Mouse (Mus musculus) MEL (cell line): ENCODE measurements around the gene Lpo. TPM values are rescaled to one million over a fixed set of nuclear protein-coding genes. Genes with fewer than 3 reads are reported as not detected.

ENCODE experiments used
- DNase-seq: peaks from one replicate; pipeline ENCODE4 v3.0.0; 2011; ENCODE audit warnings: low read depth, low spot score
- H3K27ac ChIP-seq: 2 replicates; pipeline ENCODE4 v1.5.1; 2012; ENCODE audit warnings: low read depth, mild to moderate bottlenecking, control low read depth, low read length, moderate library complexity; ENCODE audit not compliant: control insufficient read depth
- H3K27me3 ChIP-seq, 2 experiments: fragments of 150-350 bp in 1 of 2; sonication (generic) in 1 of 2; 2 replicates each; pipeline ENCODE4 v1.6.1; 2012; ENCODE audit warnings: low read length in 2 of 2, mild to moderate bottlenecking in 2 of 2, improper control_type of control experiment in 1 of 2, moderate library complexity in 1 of 2; ENCODE audit not compliant: insufficient read depth in 2 of 2, control insufficient read depth in 1 of 2
- H3K36me3 ChIP-seq, 2 experiments: 2 replicates each; pipeline ENCODE4 v1.6.1; 2012 to 2014; ENCODE audit warnings: low read length in 2 of 2, improper control_type of control experiment in 1 of 2, inconsistent platforms in 1 of 2, mild to moderate bottlenecking in 1 of 2; ENCODE audit not compliant: insufficient read depth in 2 of 2, control insufficient read depth in 1 of 2
- H3K4me1 ChIP-seq, 2 experiments: fragments of 150-350 bp in 1 of 2; sonication (generic) in 1 of 2; 2 replicates each; pipeline ENCODE4 v1.6.1; 2012; ENCODE audit warnings: low read length in 2 of 2, improper control_type of control experiment in 1 of 2, mild to moderate bottlenecking in 1 of 2; ENCODE audit not compliant: insufficient read depth in 2 of 2, control insufficient read depth in 1 of 2
- H3K4me3 ChIP-seq, 2 experiments: fragments of 150-350 bp in 1 of 2; sonication (generic) in 1 of 2; 2 replicates each; pipeline ENCODE4 v1.5.1; 2012; ENCODE audit warnings: low read depth in 2 of 2, low read length in 2 of 2, mild to moderate bottlenecking in 2 of 2, moderate library complexity in 2 of 2, control low read depth in 1 of 2, improper control_type of control experiment in 1 of 2; ENCODE audit not compliant: control insufficient read depth in 1 of 2, insufficient read depth in 1 of 2
- H3K79me2 ChIP-seq: 2 replicates; pipeline ENCODE4 v1.6.1; 2012; ENCODE audit warnings: mild to moderate bottlenecking, low read length, moderate library complexity; ENCODE audit not compliant: control insufficient read depth, poor library complexity, insufficient read depth
- H3K9ac ChIP-seq: 2 replicates; pipeline ENCODE4 v1.6.1; 2012; ENCODE audit warnings: low read depth, mild to moderate bottlenecking, control low read depth, low read length, moderate library complexity; ENCODE audit not compliant: control insufficient read depth, poor library complexity, severe bottlenecking
- H3K9me3 ChIP-seq: fragments of 150-350 bp; sonication (generic); replicated peaks from 2 replicates; pipeline ENCODE4 v1.6.1; 2012; ENCODE audit warnings: mild to moderate bottlenecking, low read length, improper control_type of control experiment, moderate library complexity; ENCODE audit not compliant: insufficient read depth
- CHD1 ChIP-seq: IDR thresholded peaks from 2 replicates; pipeline ENCODE4 v1.6.1; 2012; ENCODE audit warnings: low read depth, mild to moderate bottlenecking, inconsistent platforms, low read length, improper control_type of control experiment
- CHD2 ChIP-seq: IDR thresholded peaks from 2 replicates; pipeline ENCODE4 v1.6.1; 2011; ENCODE audit warnings: low read length, improper control_type of control experiment
- CTCF ChIP-seq, 3 experiments: IDR thresholded peaks in 2 of 3; conservative IDR thresholded peaks in 1 of 3; 2 replicates each; pipeline ENCODE4 v1.5.1; 2011 to 2012; ENCODE audit warnings: low read length in 3 of 3, low read depth in 2 of 3, mild to moderate bottlenecking in 2 of 3, improper control_type of control experiment in 1 of 3, inconsistent platforms in 1 of 3, mixed read lengths in 1 of 3, moderate library complexity in 1 of 3; ENCODE audit not compliant: control insufficient read depth in 1 of 3, insufficient read depth in 1 of 3, poor library complexity in 1 of 3, severe bottlenecking in 1 of 3
- E2F4 ChIP-seq: IDR thresholded peaks from 2 replicates; pipeline ENCODE4 v1.6.1; 2011; ENCODE audit warnings: low read depth, low read length, improper control_type of control experiment, borderline replicate concordance
- ELF1 ChIP-seq: IDR thresholded peaks from 2 replicates; pipeline ENCODE4 v1.6.1; 2014; ENCODE audit warnings: low read depth, mild to moderate bottlenecking, inconsistent platforms, low read length, improper control_type of control experiment, moderate library complexity
- EP300 ChIP-seq, 2 experiments: IDR thresholded peaks; 2 replicates each; pipeline ENCODE4 v1.6.1; 2011; ENCODE audit warnings: improper control_type of control experiment in 2 of 2, low read length in 2 of 2, low read depth in 1 of 2, mild to moderate bottlenecking in 1 of 2
- GABPA ChIP-seq: IDR thresholded peaks from 2 replicates; pipeline ENCODE4 v1.6.1; 2012; ENCODE audit warnings: low read depth, mild to moderate bottlenecking, inconsistent platforms, low read length, improper control_type of control experiment, moderate library complexity
- JUND ChIP-seq: IDR thresholded peaks from 2 replicates; pipeline ENCODE4 v1.6.1; 2011; ENCODE audit warnings: low read depth, mild to moderate bottlenecking, improper control_type of control experiment, low read length
- KAT2A ChIP-seq: conservative IDR thresholded peaks from 2 replicates; pipeline ENCODE4 v1.6.1; 2012; ENCODE audit warnings: low read depth, low read length, improper control_type of control experiment, inconsistent platforms
- MAFK ChIP-seq: IDR thresholded peaks from 2 replicates; pipeline ENCODE4 v1.6.1; 2011; ENCODE audit warnings: low read depth, mild to moderate bottlenecking, low read length, improper control_type of control experiment, borderline replicate concordance
- MYB ChIP-seq: IDR thresholded peaks from 2 replicates; pipeline ENCODE4 v1.6.1; 2011; ENCODE audit warnings: mild to moderate bottlenecking, low read depth, low read length, improper control_type of control experiment
- NELFE ChIP-seq: IDR thresholded peaks from 2 replicates; pipeline ENCODE4 v1.6.1; 2011; ENCODE audit warnings: low read depth, low read length, improper control_type of control experiment
- POLR2AphosphoS2 ChIP-seq: IDR thresholded peaks from 2 replicates; pipeline ENCODE4 v1.6.1; 2011; ENCODE audit warnings: low read length, improper control_type of control experiment
- POLR2AphosphoS5 ChIP-seq: IDR thresholded peaks from 2 replicates; pipeline ENCODE4 v1.6.1; 2012; ENCODE audit warnings: low read depth, borderline replicate concordance, mild to moderate bottlenecking, inconsistent platforms, low read length, moderate library complexity, mixed read lengths
- RAD21 ChIP-seq: IDR thresholded peaks from 2 replicates; pipeline ENCODE4 v1.6.1; 2011; ENCODE audit warnings: mild to moderate bottlenecking, low read depth, low read length, improper control_type of control experiment
- RCOR1 ChIP-seq: IDR thresholded peaks from 2 replicates; pipeline ENCODE4 v1.6.1; 2012; ENCODE audit warnings: low read depth, mild to moderate bottlenecking, inconsistent platforms, low read length, improper control_type of control experiment
- SIN3A ChIP-seq: IDR thresholded peaks from 2 replicates; pipeline ENCODE4 v1.6.1; 2012; ENCODE audit warnings: low read length, improper control_type of control experiment, inconsistent platforms
- SMC3 ChIP-seq: IDR thresholded peaks from 2 replicates; pipeline ENCODE4 v1.6.1; 2011; ENCODE audit warnings: low read depth, low read length, improper control_type of control experiment
- TAL1 ChIP-seq: IDR thresholded peaks from 2 replicates; pipeline ENCODE4 v1.6.1; 2012; ENCODE audit warnings: mild to moderate bottlenecking, inconsistent platforms, low read length, moderate library complexity, mixed read lengths
- TCF12 ChIP-seq: IDR thresholded peaks from 2 replicates; pipeline ENCODE4 v1.6.1; 2014; ENCODE audit warnings: low read depth, mild to moderate bottlenecking, inconsistent platforms, low read length, improper control_type of control experiment, moderate library complexity
- UBTF ChIP-seq: IDR thresholded peaks from 2 replicates; pipeline ENCODE4 v1.6.1; 2012; ENCODE audit warnings: low read depth, mild to moderate bottlenecking, inconsistent platforms, low read length, improper control_type of control experiment, moderate library complexity, borderline replicate concordance; ENCODE audit not compliant: insufficient read depth
- USF1 ChIP-seq: IDR thresholded peaks from 2 replicates; pipeline ENCODE4 v1.6.1; 2014; ENCODE audit warnings: low read depth, mild to moderate bottlenecking, inconsistent platforms, low read length, improper control_type of control experiment, moderate library complexity
- ZKSCAN1 ChIP-seq: IDR thresholded peaks from 2 replicates; pipeline ENCODE4 v1.6.1; 2012; ENCODE audit warnings: low read depth, mild to moderate bottlenecking, inconsistent platforms, low read length, improper control_type of control experiment, moderate library complexity
- ZMIZ1 ChIP-seq: IDR thresholded peaks from 2 replicates; pipeline ENCODE4 v1.6.1; 2012; ENCODE audit warnings: low read depth, mild to moderate bottlenecking, inconsistent platforms, low read length, improper control_type of control experiment, moderate library complexity
- ZNF384 ChIP-seq: IDR thresholded peaks from 2 replicates; pipeline ENCODE4 v1.6.1; 2012; ENCODE audit warnings: low read depth, mild to moderate bottlenecking, inconsistent platforms, low read length, improper control_type of control experiment
- polyA plus RNA-seq, 2 experiments: library from polyadenylated mRNA; stranded (reverse) in 1 of 2; unstranded in 1 of 2; fragments of >175 nt in 1 of 2; fragments of >200 nt in 1 of 2; gene quantifications; 2 replicates each; pipeline versions ENCODE4 v1.2.1 to v1.2.4; 2012; ENCODE audit warnings: low replicate concordance in 2 of 2, low read depth in 1 of 2; ENCODE audit not compliant: insufficient read length in 2 of 2, insufficient read depth in 1 of 2, missing spikeins in 1 of 2
- total RNA-seq: library from RNA; depleted of rRNA; stranded (reverse); fragments of 300-350 nt; gene quantifications from 2 replicates; pipeline ENCODE4 v1.2.3, GENCODE M21; 2012

Gene Lpo
- total and polyA plus RNA-seq, 3 experiments, result not detected

- H3K36me3 ChIP-seq, result no peaks in the 10 kb centered on the region
- H3K9me3 ChIP-seq, result no peaks in the 10 kb centered on the region
- TF ChIP-seq CHD2 (no peak), ZNF384 (no peak), USF1 (no peak), E2F4 (no peak), RCOR1 (no peak), TAL1 (no peak), UBTF (no peak), GABPA (no peak), NELFE (no peak), EP300 (IDR thresholded peaks at IDR 0.05; ENCODE audit: low read depth in 1 of 2, low read length in 2 of 2) (no peak), CTCF (IDR thresholded peaks at IDR 0.05 in 2 of 3, conservative IDR thresholded peaks at IDR 0.05 in 1 of 3; ENCODE audit: control insufficient read depth in 1 of 3, insufficient read depth in 1 of 3, low read depth in 2 of 3, low read length in 3 of 3, poor library complexity in 1 of 3, severe bottlenecking in 1 of 3) (no peak)
- no peak overlapping the region for H3K27ac ChIP-seq
- no peak for DNase-seq
- no peak overlapping the region for H3K9ac ChIP-seq
- H3K4me1 ChIP-seq, result no peaks in the 10 kb centered on the region
- H3K4me3 ChIP-seq, result no peak overlapping the region
- H3K27me3 ChIP-seq, result peaks cover 2 to 6% of the 10 kb centered on the region in 2 experiments; a peak in 3 of 4 replicates
- no peaks in the 10 kb centered on the region for H3K79me2 ChIP-seq
Observed at GRCm38 (mm10) chr11:87814831-87815230, 13.3 kb downstream of the Lpo start.

GRCm38 (mm10) chr11:87811396-87811795 lies 16.7 kb downstream of the Lpo start:
- peaks cover 5 to 6% of the 10 kb centered on the region in 2 experiments; a peak in 3 of 4 replicates for H3K27me3 ChIP-seq
- no peak overlapping the region for H3K9ac ChIP-seq
- no peak for TF ChIP-seq EP300 (IDR thresholded peaks at IDR 0.05; ENCODE audit: low read depth in 1 of 2, low read length in 2 of 2)
- no peak for TF ChIP-seq CTCF (IDR thresholded peaks at IDR 0.05 in 2 of 3, conservative IDR thresholded peaks at IDR 0.05 in 1 of 3; ENCODE audit: control insufficient read depth in 1 of 3, insufficient read depth in 1 of 3, low read depth in 2 of 3, low read length in 3 of 3, poor library complexity in 1 of 3, severe bottlenecking in 1 of 3)
- TF ChIP-seq TCF12, result no peak
- TF ChIP-seq ELF1, result no peak
- no peak for TF ChIP-seq GABPA
- TF ChIP-seq ZMIZ1, result no peak
- TF ChIP-seq POLR2AphosphoS5, result no peak
- no peak for TF ChIP-seq RAD21
- no peak for TF ChIP-seq KAT2A
- no peak for TF ChIP-seq CHD1
- no peak for TF ChIP-seq MAFK
- no peak for TF ChIP-seq POLR2AphosphoS2
- TF ChIP-seq SIN3A, result no peak
- TF ChIP-seq CHD2, result no peak
- no peak for TF ChIP-seq UBTF
- TF ChIP-seq SMC3, result no peak
- no peak for TF ChIP-seq JUND
- no peak for TF ChIP-seq ZKSCAN1
- no peak for TF ChIP-seq MYB
- TF ChIP-seq, all 39 proteins: peak for 0
- Histone ChIP-seq H3K9me3 (no peaks in the 10 kb centered on the region), H3K4me1 (peaks cover 0 to 6% of the 10 kb centered on the region in 2 experiments; a peak in 2 of 4 replicates), H3K79me2 (no peaks in the 10 kb centered on the region), H3K36me3 (no peaks in the 10 kb centered on the region; a peak in 1 of 4 replicates), H3K4me3 (no peak overlapping the region), H3K27ac (no peak overlapping the region)
- peak; percentile 39 for DNase-seq
